In genomic region chr9:69180961-69181360, GRCm38 (mm10) we compare ENCODE assay signal across 11 mouse cellular contexts.
DNase-seq lines count a peak whose midpoint lies in the region; ATAC-seq and TF ChIP-seq lines count a peak whose summit lies in the region.
"Had no signal": no experiment of that assay in that cellular context is flagged by ENCODE, and none has a peak within 500 bp of the region (broad histone marks: within the 10 kb centered on the region; RNA-seq: fewer than 3 reads in every experiment).

No protein-coding gene starts in this region.

- no peak overlapping the region for H3K4me2 ChIP-seq in stomach, embryonic 15.5 days
- H3K4me2 ChIP-seq in stomach, postnatal 0 days (replicated peaks; ENCODE audit: low read depth): no peak overlapping the region
- H3K4me2 ChIP-seq: embryonic facial prominence, embryonic 15.5 days; forebrain, embryonic 15.5 days; heart, embryonic 15.5 days had no signal

- TF ChIP-seq EP300 in stomach, postnatal 0 days (optimal IDR thresholded peaks at IDR 0.05): no peak

- peak; percentile 15 to 30 for DNase-seq in heart, adult 18-20 months
- DNase-seq in heart, postnatal 25 days (ENCODE audit: low spot score): no peak
- DNase-seq in stomach, postnatal 0 days (ENCODE audit: low spot score): no peak
- peak; percentile 27 for DNase-seq in kidney, postnatal 14 days
- DNase-seq in ovary, postnatal 14 days (ENCODE audit: low spot score): no peak

- WGBS in stomach, embryonic 15.5 days: 21% methylated on average over 3 of the region's 3 CpGs
- 24% methylated on average over 3 of the region's 3 CpGs for WGBS in stomach, postnatal 0 days
- 26% methylated on average over 3 of the region's 3 CpGs for WGBS in small intestine, adult 2 months

- H3K4me3 ChIP-seq in stomach, embryonic 15.5 days (replicated peaks): no peak overlapping the region
- no peak overlapping the region for H3K4me3 ChIP-seq in stomach, postnatal 0 days (ENCODE audit: low read depth, low read length)
- H3K4me3 ChIP-seq in small intestine, adult 2 months (ENCODE audit: low read depth, low read length): no peak overlapping the region
- H3K4me3 ChIP-seq: embryonic facial prominence, embryonic 15.5 days; forebrain, embryonic 15.5 days; heart, embryonic 15.5 days had no signal

- intact Hi-C loops in heart, postnatal 25 days (cut with DNase I): no loop called here

- H3K4me1 ChIP-seq in stomach, embryonic 15.5 days: no peaks in the 10 kb centered on the region; the same call in 1 of the 2 replicates
- H3K4me1 ChIP-seq in stomach, postnatal 0 days (replicated peaks; ENCODE audit: control insufficient read depth, insufficient read depth): no peaks in the 10 kb centered on the region
- peaks cover 2% of the 10 kb centered on the region; the same call in 1 of the 2 replicates for H3K4me1 ChIP-seq in small intestine, adult 2 months (ENCODE audit: control insufficient read depth, insufficient read depth, insufficient read length, low read length)
- H3K4me1 ChIP-seq: forebrain, embryonic 15.5 days; heart, embryonic 15.5 days had no signal

- H3K27ac ChIP-seq in stomach, embryonic 15.5 days: peak overlapping the region; percentile 44; the same call in 1 of the 2 replicates
- H3K27ac ChIP-seq in stomach, postnatal 0 days (replicated peaks): no peak overlapping the region
- H3K27ac ChIP-seq in small intestine, adult 2 months (ENCODE audit: insufficient read depth, low read depth, low read length): peak overlapping the region; percentile 8; the same call in 1 of the 2 replicates
- H3K27ac ChIP-seq: embryonic facial prominence, embryonic 15.5 days; forebrain, embryonic 15.5 days; heart, embryonic 15.5 days had no signal

- TF ChIP-seq CTCF in stomach, postnatal 0 days (IDR thresholded peaks at IDR 0.05; ENCODE audit: low read depth): no peak
- no peak for TF ChIP-seq CTCF in small intestine, adult 2 months (IDR thresholded peaks at IDR 0.05; ENCODE audit: extremely low read depth, insufficient read length, insufficient replicate concordance, low read depth, low read length)

- TF ChIP-seq POLR2A in small intestine, adult 2 months (IDR thresholded peaks at IDR 0.05; ENCODE audit: low read depth, low read length): no peak

- ATAC-seq in stomach, embryonic 15.5 days (ENCODE audit: insufficient read depth, low FRiP score, low read depth): no peak
- ATAC-seq in stomach, postnatal 0 days (ENCODE audit: low FRiP score, low TSS enrichment): no peak; the same call in 1 of the 2 replicates
- no peak for ATAC-seq in monocyte, adult 5-6 weeks (replicated peaks; ENCODE audit: insufficient number of reproducible peaks, low FRiP score, low TSS enrichment, poor library complexity, severe bottlenecking)
- ATAC-seq: forebrain, embryonic 15.5 days had no signal

- H3K9ac ChIP-seq in stomach, embryonic 15.5 days: no peak overlapping the region
- no peak overlapping the region for H3K9ac ChIP-seq in stomach, postnatal 0 days (ENCODE audit: low read length)
- H3K9ac ChIP-seq: embryonic facial prominence, embryonic 15.5 days; forebrain, embryonic 15.5 days; heart, embryonic 15.5 days had no signal

- no peaks in the 10 kb centered on the region for H3K27me3 ChIP-seq in stomach, embryonic 15.5 days (replicated peaks)
- no peaks in the 10 kb centered on the region for H3K27me3 ChIP-seq in stomach, postnatal 0 days (ENCODE audit: control insufficient read depth, insufficient read depth, low read length)
- H3K27me3 ChIP-seq in small intestine, adult 2 months (ENCODE audit: control insufficient read depth, insufficient read depth, low read length): no peaks in the 10 kb centered on the region
- H3K27me3 ChIP-seq: embryonic facial prominence, embryonic 15.5 days; forebrain, embryonic 15.5 days; heart, embryonic 15.5 days had no signal

- no peaks in the 10 kb centered on the region for H3K36me3 ChIP-seq in stomach, embryonic 15.5 days
- H3K36me3 ChIP-seq in stomach, postnatal 0 days (ENCODE audit: control insufficient read depth, insufficient read depth, low read length): no peaks in the 10 kb centered on the region
- no peaks in the 10 kb centered on the region for H3K36me3 ChIP-seq in small intestine, adult 2 months (ENCODE audit: control insufficient read depth, insufficient read depth, low read length)
- H3K36me3 ChIP-seq: embryonic facial prominence, embryonic 15.5 days; forebrain, embryonic 15.5 days; heart, embryonic 15.5 days had no signal

- H3K9me3 ChIP-seq in stomach, embryonic 15.5 days: no peaks in the 10 kb centered on the region
- H3K9me3 ChIP-seq in stomach, postnatal 0 days (ENCODE audit: control insufficient read depth, low read length): no peaks in the 10 kb centered on the region
- H3K9me3 ChIP-seq: embryonic facial prominence, embryonic 15.5 days; forebrain, embryonic 15.5 days; heart, embryonic 15.5 days had no signal

Comparison
In these comparisons a context has a peak if more than half of its experiments do, and no peak if none do; other contexts are left out.
1. DNase-seq: peak in heart, adult 18-20 months (2 of 2) and kidney, postnatal 14 days (single experiment); none in heart, postnatal 25 days (single experiment), stomach, postnatal 0 days (single experiment) and ovary, postnatal 14 days (single experiment).